Mouse (Mus musculus) C2C12 (cell line): ENCODE measurements around the gene Tmem72. TPM values are rescaled to one million over a fixed set of nuclear protein-coding genes. Genes with fewer than 3 reads are reported as not detected.

Source experiments
- H3K27me3 ChIP-seq: one replicate; pipeline ENCODE4 v1.6.1; 2011; ENCODE audit not compliant: control insufficient read depth, insufficient read depth, insufficient read length
- H3K36me3 ChIP-seq: one replicate; pipeline ENCODE4 v1.6.1; 2011; ENCODE audit not compliant: control insufficient read depth, insufficient read depth
- H3K4me3 ChIP-seq: one replicate; pipeline ENCODE4 v1.5.1; 2011; ENCODE audit warnings: mild to moderate bottlenecking, control low read depth; ENCODE audit not compliant: poor library complexity, insufficient read depth, severe bottlenecking
- H3K79me2 ChIP-seq: one replicate; pipeline ENCODE4 v1.6.1; 2011; ENCODE audit not compliant: control insufficient read depth, insufficient read depth
- H3K79me3 ChIP-seq: one replicate; pipeline ENCODE4 v1.6.1; 2011; ENCODE audit warnings: low read depth, control low read depth
- H3ac ChIP-seq: one replicate; pipeline ENCODE3; 2011; ENCODE audit warnings: low read depth; ENCODE audit not compliant: control insufficient read depth, insufficient read length
- CEBPB ChIP-seq: IDR thresholded peaks from one replicate; pipeline ENCODE4 v1.6.1; 2011; ENCODE audit warnings: low read depth, mild to moderate bottlenecking, control low read depth, moderate library complexity
- CTCF ChIP-seq: IDR thresholded peaks from one replicate; pipeline ENCODE4 v1.5.1; 2011; ENCODE audit not compliant: control insufficient read depth, insufficient read depth, insufficient read length
- FOSL1 ChIP-seq: IDR thresholded peaks from one replicate; pipeline ENCODE4 v1.8.0; 2011; ENCODE audit warnings: mild to moderate bottlenecking, low read length; ENCODE audit not compliant: poor library complexity, insufficient read depth, severe bottlenecking
- MAX ChIP-seq: IDR thresholded peaks from one replicate; pipeline ENCODE4 v1.6.1; 2011; ENCODE audit warnings: mild to moderate bottlenecking, control low read depth
- MYOD1 ChIP-seq: IDR thresholded peaks from one replicate; pipeline ENCODE4 v1.6.1; 2011; ENCODE audit warnings: low read depth; ENCODE audit not compliant: control insufficient read depth, insufficient read length
- MYOG ChIP-seq: IDR thresholded peaks from one replicate; pipeline ENCODE4 v1.6.1; 2011; ENCODE audit not compliant: control insufficient read depth, insufficient read length; ENCODE audit errors: extremely low read depth
- USF1 ChIP-seq: IDR thresholded peaks from one replicate; pipeline ENCODE4 v1.6.1; 2011; ENCODE audit warnings: low read depth, mild to moderate bottlenecking, control low read depth, moderate library complexity
- polyA plus RNA-seq: library from polyadenylated mRNA; unstranded; fragments of >200 nt; fragmentation: generic; extraction: Trizol; gene quantifications from one replicate; pipeline ENCODE4 v1.2.1, GENCODE M21; 2012; ENCODE audit warnings: missing spikeins

Gene Tmem72
- polyA plus RNA-seq, 1 experiment, result 0.06 TPM

- H3ac ChIP-seq, result no peak overlapping the region
- no peak for TF ChIP-seq USF1
- H3K79me3 ChIP-seq, result no peaks in the 10 kb centered on the region
- no peaks in the 10 kb centered on the region for H3K36me3 ChIP-seq
- no peaks in the 10 kb centered on the region for H3K79me2 ChIP-seq
- no peak overlapping the region for H3K4me3 ChIP-seq
- no peaks in the 10 kb centered on the region for H3K27me3 ChIP-seq
Observed at GRCm38 (mm10) chr6:116672349-116672748, 44.4 kb downstream of the Tmem72 start.

GRCm38 (mm10) chr6:116671768-116672167 is 44.9 kb downstream of the Tmem72 start:
- Histone ChIP-seq H3K79me3 (no peaks in the 10 kb centered on the region), H3K4me3 (no peak overlapping the region), H3ac (no peak overlapping the region), H3K27me3 (no peaks in the 10 kb centered on the region), H3K36me3 (no peaks in the 10 kb centered on the region), H3K79me2 (no peaks in the 10 kb centered on the region)
- no peak for TF ChIP-seq MYOD1
- TF ChIP-seq MAX, result no peak
- no peak for TF ChIP-seq CEBPB
- no peak for TF ChIP-seq MYOG
- TF ChIP-seq FOSL1, result no peak
- TF ChIP-seq CTCF, result no peak
- no peak for TF ChIP-seq USF1

GRCm38 (mm10) chr6:116671031-116671430 is 45.7 kb downstream of the Tmem72 start:
- H3ac ChIP-seq, result no peak overlapping the region
- no peaks in the 10 kb centered on the region for H3K36me3 ChIP-seq
- H3K4me3 ChIP-seq, result no peak overlapping the region
- TF ChIP-seq CEBPB (no peak), USF1 (no peak), MAX (no peak), FOSL1 (no peak), CTCF (no peak), MYOG (no peak), MYOD1 (no peak)
- no peaks in the 10 kb centered on the region for H3K79me3 ChIP-seq
- H3K27me3 ChIP-seq, result no peaks in the 10 kb centered on the region
- H3K79me2 ChIP-seq, result no peaks in the 10 kb centered on the region

- Histone ChIP-seq H3K36me3 (no peaks in the 10 kb centered on the region), H3K79me3 (no peaks in the 10 kb centered on the region), H3K4me3 (no peak overlapping the region), H3K27me3 (no peaks in the 10 kb centered on the region), H3K79me2 (no peaks in the 10 kb centered on the region), H3ac (no peak overlapping the region)
- TF ChIP-seq CEBPB (no peak), CTCF (no peak), FOSL1 (no peak), MYOD1 (no peak), MAX (no peak), MYOG (no peak), USF1 (no peak)
Observed at GRCm38 (mm10) chr6:116670144-116670543, 46.6 kb downstream of the Tmem72 start.

- no peaks in the 10 kb centered on the region for H3K79me3 ChIP-seq
- H3K27me3 ChIP-seq, result no peaks in the 10 kb centered on the region
- no peaks in the 10 kb centered on the region for H3K79me2 ChIP-seq
- H3K36me3 ChIP-seq, result no peaks in the 10 kb centered on the region
- no peak overlapping the region for H3K4me3 ChIP-seq
- TF ChIP-seq CTCF (no peak), USF1 (no peak), FOSL1 (no peak), MYOD1 (no peak), CEBPB (no peak), MYOG (no peak), MAX (no peak)
- no peak overlapping the region for H3ac ChIP-seq
Observed at GRCm38 (mm10) chr6:116668682-116669470, 47.8 kb downstream of the Tmem72 start.

- Histone ChIP-seq H3K4me3 (no peak overlapping the region), H3K79me3 (no peaks in the 10 kb centered on the region), H3ac (no peak overlapping the region), H3K79me2 (no peaks in the 10 kb centered on the region), H3K27me3 (no peaks in the 10 kb centered on the region), H3K36me3 (no peaks in the 10 kb centered on the region)
- TF ChIP-seq MYOD1 (no peak), MAX (no peak), USF1 (no peak), FOSL1 (no peak), CEBPB (no peak), MYOG (no peak), CTCF (no peak)
Observed at GRCm38 (mm10) chr6:116667382-116667781, 49.3 kb downstream of the Tmem72 start.
